Mouse (Mus musculus): ENCODE results near the gene Sgms1.
A peak's percentile ranks its signal among the peaks of the same experiment; 100 is the strongest.

Gene Sgms1

GRCm38 (mm10) chr19:32389001-32389871, at the start of gene Sgms1:
TSS of gene Sgms1 (minus strand) at chr19:32389714.
- DNase-seq (ENCODE audit: low read depth in 1 of 2, low spot score in 2 of 2) = peak in 1 of 2 experiments; percentile 58

- no peak for DNase-seq (ENCODE audit: low read depth in 1 of 2, low spot score in 2 of 2)
These were observed 36.3 kb upstream of the Sgms1 start for GRCm38 (mm10) chr19:32425856-32426255.

GRCm38 (mm10) chr19:32424706-32425105, 35.2 kb upstream of the Sgms1 start:
- DNase-seq (ENCODE audit: low read depth in 1 of 2, low spot score in 2 of 2) = no peak

- no peak for DNase-seq (ENCODE audit: low read depth in 1 of 2, low spot score in 2 of 2)
These were observed 29.6 kb upstream of the Sgms1 start for GRCm38 (mm10) chr19:32419069-32419468.

- no peak for DNase-seq (ENCODE audit: low read depth in 1 of 2, low spot score in 2 of 2)
These were observed 27.3 kb upstream of the Sgms1 start for GRCm38 (mm10) chr19:32416692-32417317.

- DNase-seq (ENCODE audit: low read depth in 1 of 2, low spot score in 2 of 2) = no peak
These were observed 20.3 kb upstream of the Sgms1 start for GRCm38 (mm10) chr19:32409603-32410360.

GRCm38 (mm10) chr19:32406717-32407116, 17.2 kb upstream of the Sgms1 start:
- DNase-seq (ENCODE audit: low read depth in 1 of 2, low spot score in 2 of 2) = no peak

GRCm38 (mm10) chr19:32404386-32404785, 14.9 kb upstream of the Sgms1 start:
- DNase-seq (ENCODE audit: low read depth in 1 of 2, low spot score in 2 of 2) = no peak

- DNase-seq (ENCODE audit: low read depth in 1 of 2, low spot score in 2 of 2) = no peak
These were observed 14.3 kb upstream of the Sgms1 start for GRCm38 (mm10) chr19:32403834-32404233.

- no peak for DNase-seq (ENCODE audit: low read depth in 1 of 2, low spot score in 2 of 2)
These were observed 9.0 kb upstream of the Sgms1 start for GRCm38 (mm10) chr19:32398491-32398890.

GRCm38 (mm10) chr19:32396303-32396702, 6.8 kb upstream of the Sgms1 start:
- no peak for DNase-seq (ENCODE audit: low read depth in 1 of 2, low spot score in 2 of 2)

GRCm38 (mm10) chr19:32394825-32395224, 5.3 kb upstream of the Sgms1 start:
- no peak for DNase-seq (ENCODE audit: low read depth in 1 of 2, low spot score in 2 of 2)

- DNase-seq (ENCODE audit: low read depth in 1 of 2, low spot score in 2 of 2) = no peak
These were observed 4.4 kb upstream of the Sgms1 start for GRCm38 (mm10) chr19:32393758-32394450.

GRCm38 (mm10) chr19:32393092-32393745, 3.7 kb upstream of the Sgms1 start:
- no peak for DNase-seq (ENCODE audit: low read depth in 1 of 2, low spot score in 2 of 2)

GRCm38 (mm10) chr19:32391441-32391840, 1.9 kb upstream of the Sgms1 start:
- DNase-seq (ENCODE audit: low read depth in 1 of 2, low spot score in 2 of 2) = no peak

- no peak for DNase-seq (ENCODE audit: low read depth in 1 of 2, low spot score in 2 of 2)
These were observed 602 bp upstream of the Sgms1 start for GRCm38 (mm10) chr19:32390116-32390515.

GRCm38 (mm10) chr19:32388191-32388921, 1.2 kb downstream of the Sgms1 start:
- peak; percentile 57 to 76 for DNase-seq (ENCODE audit: low read depth in 1 of 2, low spot score in 2 of 2)

GRCm38 (mm10) chr19:32387403-32388190, 1.9 kb downstream of the Sgms1 start:
- no peak for DNase-seq (ENCODE audit: low read depth in 1 of 2, low spot score in 2 of 2)

All from monocyte, adult 2 months (primary cell).